Mouse (Mus musculus) heart, postnatal 0 days (tissue): ENCODE data around the gene Edem1.

Experiments
- CTCF ChIP-seq: IDR thresholded peaks from 2 replicates; pipeline ENCODE4 v1.5.1; 2016; ENCODE audit warnings: antibody characterized with exemption, control low read depth, low read depth
- EP300 ChIP-seq: IDR thresholded peaks from 2 replicates; pipeline ENCODE4 v1.6.1; 2016; ENCODE audit warnings: antibody characterized with exemption, low read depth

GRCm38 (mm10) chr6:108870421-108870820, 42.0 kb downstream of the Edem1 start:
- TF ChIP-seq CTCF (no peak), EP300 (no peak)
